Mouse (Mus musculus): ENCODE measurements around the gene Atad1. TPM values are rescaled to one million over a fixed set of nuclear protein-coding genes. Genes with fewer than 3 reads are reported as not detected.

Gene Atad1
- polyA plus RNA-seq, 1 experiment from 2014 or later = 41.2 TPM

DNA sequence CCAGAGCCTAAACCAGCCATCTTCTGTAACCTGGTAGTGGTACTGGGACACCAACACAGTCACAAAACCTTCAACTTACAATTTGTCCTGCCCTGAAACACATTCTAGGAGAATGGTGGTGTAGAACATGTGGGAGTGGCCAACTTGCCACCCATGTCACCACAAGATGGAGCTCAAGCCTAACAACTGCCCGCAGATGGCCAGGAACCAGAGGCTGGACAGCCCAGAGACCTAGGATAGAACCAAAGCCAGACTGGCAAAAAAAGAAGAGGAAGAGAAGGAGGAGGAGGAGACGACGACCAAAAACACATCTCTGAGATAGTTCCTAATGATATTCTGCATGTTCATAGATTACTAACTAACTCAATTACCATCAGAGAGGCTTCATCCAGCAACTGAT is 24.4 kb downstream of the Atad1 start:
- peak; percentile 46 for ATAC-seq
- H3K9me3 ChIP-seq (ENCODE audit: low read length) = no peaks in the 10 kb centered on the region
- no peak overlapping the region for H3K4me3 ChIP-seq (ENCODE audit: low read depth, low read length)
- TF ChIP-seq EP300 (IDR thresholded peaks at IDR 0.05) (no peak), CTCF (IDR thresholded peaks at IDR 0.05) (peak; percentile 92)
- no peaks in the 10 kb centered on the region for H3K27me3 ChIP-seq (replicated peaks; ENCODE audit: insufficient read depth, low read length)
- WGBS = 0% methylated on average over 3 of the region's 3 CpGs
- no peak overlapping the region for H3K27ac ChIP-seq (ENCODE audit: low read length)
- H3K9ac ChIP-seq (replicated peaks; ENCODE audit: low read depth) = no peak overlapping the region
- no peak overlapping the region for H3K4me2 ChIP-seq (replicated peaks; ENCODE audit: low read depth, low read length)
- no peaks in the 10 kb centered on the region; the same call in 1 of the 2 replicates for H3K4me1 ChIP-seq (ENCODE audit: insufficient read depth, low read depth, low read length)
- DNase-seq (ENCODE audit: low spot score) = peak; percentile 90
- no peaks in the 10 kb centered on the region for H3K36me3 ChIP-seq (ENCODE audit: insufficient read depth, low read length)

DNA sequence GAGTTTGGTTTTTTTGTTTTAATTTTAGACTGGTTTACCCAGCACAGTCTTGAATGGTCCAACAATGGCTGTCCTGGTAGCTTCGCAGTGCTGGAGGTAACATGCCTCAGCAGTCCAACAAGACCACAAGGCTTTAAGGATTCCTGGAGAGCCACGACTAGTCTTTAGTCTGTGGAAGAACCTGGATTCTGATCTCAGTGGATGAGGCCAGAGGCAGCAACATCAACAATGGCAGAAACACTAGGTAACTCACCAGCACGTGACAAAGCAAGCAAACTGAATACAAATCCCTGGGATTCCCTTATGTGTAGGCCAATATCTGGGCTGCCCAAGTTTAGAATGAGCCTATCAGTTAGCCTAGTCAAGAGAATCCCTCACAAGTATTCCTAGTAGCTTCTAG is 26.1 kb downstream of the Atad1 start:
- Histone ChIP-seq H3K9ac (replicated peaks; ENCODE audit: low read depth) (no peak overlapping the region), H3K9me3 (ENCODE audit: low read length) (no peaks in the 10 kb centered on the region), H3K36me3 (ENCODE audit: insufficient read depth, low read length) (no peaks in the 10 kb centered on the region), H3K27me3 (replicated peaks; ENCODE audit: insufficient read depth, low read length) (no peaks in the 10 kb centered on the region), H3K4me1 (ENCODE audit: insufficient read depth, low read depth, low read length) (no peaks in the 10 kb centered on the region; the same call in 1 of the 2 replicates), H3K4me2 (replicated peaks; ENCODE audit: low read depth, low read length) (no peak overlapping the region), H3K27ac (ENCODE audit: low read length) (no peak overlapping the region), H3K4me3 (ENCODE audit: low read depth, low read length) (no peak overlapping the region)
- no peak for ATAC-seq
- 85% methylated on average over 3 of the region's 3 CpGs for whole genome bisulfite sequencing
- no peak for TF ChIP-seq EP300 (IDR thresholded peaks at IDR 0.05)
- TF ChIP-seq CTCF (IDR thresholded peaks at IDR 0.05) = no peak
- no peak for DNase-seq (ENCODE audit: low spot score)

DNA sequence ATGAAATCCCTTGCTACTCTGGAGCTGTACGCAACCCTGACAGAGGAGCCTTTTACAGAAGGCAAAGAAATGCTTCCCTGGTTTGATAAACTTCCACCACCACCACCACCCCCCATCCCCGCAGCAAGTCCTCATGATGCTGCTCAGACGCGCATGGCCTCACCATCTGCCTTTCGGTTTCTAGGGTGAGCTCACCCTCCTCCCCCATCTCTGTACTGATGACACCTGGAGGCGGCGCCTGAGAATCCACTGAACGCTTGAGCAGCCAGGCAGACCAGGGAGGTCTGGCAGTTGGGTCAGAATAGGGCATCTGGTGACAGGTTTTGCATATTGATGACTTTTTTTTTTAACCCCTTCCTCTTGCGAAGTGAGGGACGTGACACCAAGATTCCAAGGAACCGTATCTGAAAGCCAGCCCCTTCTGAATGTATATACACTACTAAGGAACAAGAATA is 27.0 kb downstream of the Atad1 start:
- Histone ChIP-seq H3K4me1 (ENCODE audit: insufficient read depth, low read depth, low read length) (no peaks in the 10 kb centered on the region; the same call in 1 of the 2 replicates), H3K4me2 (replicated peaks; ENCODE audit: low read depth, low read length) (peak overlapping the region; percentile 73), H3K36me3 (ENCODE audit: insufficient read depth, low read length) (no peaks in the 10 kb centered on the region), H3K4me3 (ENCODE audit: low read depth, low read length) (peak overlapping the region; percentile 83), H3K9ac (replicated peaks; ENCODE audit: low read depth) (peak overlapping the region; percentile 78), H3K27ac (ENCODE audit: low read length) (peak overlapping the region; percentile 87; the same call in 1 of the 2 replicates), H3K27me3 (replicated peaks; ENCODE audit: insufficient read depth, low read length) (no peaks in the 10 kb centered on the region), H3K9me3 (ENCODE audit: low read length) (no peaks in the 10 kb centered on the region)
- 0% methylated on average over 11 of the region's 11 CpGs for WGBS
- TF ChIP-seq EP300 (IDR thresholded peaks at IDR 0.05) (no peak), CTCF (IDR thresholded peaks at IDR 0.05) (peak; percentile 46)
- peak; percentile 79 for ATAC-seq
- peak; percentile 85 for DNase-seq (ENCODE audit: low spot score)

DNA sequence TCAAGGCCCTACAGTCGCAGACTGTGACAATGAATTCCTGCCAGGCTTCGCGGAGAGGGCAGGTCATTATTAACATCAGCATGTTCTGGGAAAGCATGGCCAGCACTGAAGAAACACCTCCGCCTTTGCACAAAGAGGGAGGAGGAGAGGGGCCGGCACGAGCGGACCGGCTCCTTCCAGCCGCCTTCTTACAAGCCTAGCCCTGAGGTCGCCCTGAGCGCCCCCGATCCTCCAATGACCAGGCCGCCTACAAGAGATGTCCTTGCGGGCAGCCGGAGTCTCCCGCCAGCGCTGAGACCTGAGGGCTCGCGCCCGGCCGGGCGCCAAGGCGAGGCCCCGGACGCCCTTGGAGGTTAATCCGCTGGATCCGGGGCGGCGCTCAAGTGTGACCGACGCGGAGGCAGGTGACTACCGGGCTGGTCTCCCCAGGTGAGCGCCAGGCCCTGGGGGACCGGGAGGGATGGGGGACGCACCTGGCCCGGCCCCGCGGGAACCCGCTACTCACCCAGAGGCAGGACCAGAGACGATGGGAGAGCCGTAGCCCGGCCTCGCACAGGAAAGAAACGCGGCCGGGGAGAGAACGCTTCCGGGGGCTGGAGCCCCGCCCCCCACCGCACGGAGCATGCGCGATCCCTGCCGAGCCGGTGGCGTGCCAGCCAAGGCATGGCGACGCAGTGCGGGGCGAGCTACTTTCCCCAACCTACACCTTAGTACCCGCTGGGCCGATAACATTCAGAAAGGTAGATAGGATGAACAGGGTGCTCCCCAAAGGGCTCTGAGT is 27.6 kb downstream of the Atad1 start:
- no peaks in the 10 kb centered on the region for H3K27me3 ChIP-seq (replicated peaks; ENCODE audit: insufficient read depth, low read length)
- peak; percentile 88 for DNase-seq (ENCODE audit: low spot score)

DNA sequence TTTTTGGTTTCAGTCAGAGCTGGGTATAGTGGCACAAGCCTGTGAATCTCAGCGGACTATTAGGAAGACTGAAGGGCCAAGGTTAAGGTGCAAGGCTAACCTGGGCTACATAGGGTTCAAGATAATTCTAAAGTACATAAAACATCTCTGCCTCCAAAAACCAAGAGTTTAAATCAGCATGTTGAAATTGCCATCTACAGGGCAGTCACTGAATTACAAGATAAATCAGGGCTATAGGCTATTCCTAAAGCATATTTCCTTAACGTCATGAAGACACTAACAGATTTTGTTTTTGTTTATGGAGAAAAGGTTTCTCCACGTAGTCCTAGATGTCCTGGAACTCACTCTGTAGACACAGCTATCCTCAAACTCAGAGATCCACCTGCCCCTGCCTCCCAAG is 29.3 kb downstream of the Atad1 start:
- Histone ChIP-seq H3K27me3 (replicated peaks; ENCODE audit: insufficient read depth, low read length) (no peaks in the 10 kb centered on the region), H3K4me3 (ENCODE audit: low read depth, low read length) (no peak overlapping the region), H3K27ac (ENCODE audit: low read length) (no peak overlapping the region), H3K4me2 (replicated peaks; ENCODE audit: low read depth, low read length) (no peak overlapping the region), H3K36me3 (ENCODE audit: insufficient read depth, low read length) (no peaks in the 10 kb centered on the region; the same call in 1 of the 2 replicates), H3K9ac (replicated peaks; ENCODE audit: low read depth) (no peak overlapping the region), H3K4me1 (ENCODE audit: insufficient read depth, low read depth, low read length) (no peaks in the 10 kb centered on the region; the same call in 1 of the 2 replicates), H3K9me3 (ENCODE audit: low read length) (no peaks in the 10 kb centered on the region)
- TF ChIP-seq EP300 (IDR thresholded peaks at IDR 0.05) (no peak), CTCF (IDR thresholded peaks at IDR 0.05) (peak; percentile 62)
- WGBS = 43% methylated on average over 3 of the region's 3 CpGs
- ATAC-seq (no peak), DNase-seq (ENCODE audit: low spot score) (peak; percentile 36)

More for the DNA sequence above, 27.6 kb downstream of the Atad1 start:
- no peaks in the 10 kb centered on the region for H3K9me3 ChIP-seq (ENCODE audit: low read length)
- no peaks in the 10 kb centered on the region; the same call in 1 of the 2 replicates for H3K4me1 ChIP-seq (ENCODE audit: insufficient read depth, low read depth, low read length)
- peak overlapping the region; percentile 83 for H3K4me3 ChIP-seq (ENCODE audit: low read depth, low read length)
- peak overlapping the region; percentile 87 for H3K27ac ChIP-seq (ENCODE audit: low read length)
- H3K36me3 ChIP-seq (ENCODE audit: insufficient read depth, low read length) = no peaks in the 10 kb centered on the region
- peak overlapping the region; percentile 78 for H3K9ac ChIP-seq (replicated peaks; ENCODE audit: low read depth)
- WGBS = under 1% methylated on average over 63 of the region's 63 CpGs
- H3K4me2 ChIP-seq (replicated peaks; ENCODE audit: low read depth, low read length) = peak overlapping the region; percentile 73
- ATAC-seq = peak; percentile 97
- TF ChIP-seq CTCF (IDR thresholded peaks at IDR 0.05) (no peak), EP300 (IDR thresholded peaks at IDR 0.05) (no peak)

DNA sequence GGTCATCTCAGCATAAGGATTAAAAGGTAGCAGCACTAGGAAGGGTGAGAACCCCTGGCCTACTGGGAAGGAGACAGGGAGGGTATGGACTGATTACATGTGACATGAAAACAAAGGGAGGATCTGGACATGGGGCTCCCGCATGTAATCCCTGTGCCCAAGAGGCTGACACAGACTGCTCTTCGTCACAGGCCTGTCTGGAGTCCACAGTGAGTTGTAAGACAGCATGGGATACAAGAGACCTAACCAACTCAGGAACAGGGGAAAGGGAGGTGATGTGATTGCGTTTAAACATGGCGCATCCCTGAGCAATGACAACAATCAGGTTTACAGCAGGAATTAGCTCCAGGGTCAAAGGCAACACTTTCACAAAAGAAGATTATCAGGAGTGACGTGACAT is 30.6 kb downstream of the Atad1 start:
- Histone ChIP-seq H3K4me2 (replicated peaks; ENCODE audit: low read depth, low read length) (no peak overlapping the region), H3K9me3 (ENCODE audit: low read length) (no peaks in the 10 kb centered on the region), H3K27me3 (replicated peaks; ENCODE audit: insufficient read depth, low read length) (no peaks in the 10 kb centered on the region), H3K27ac (ENCODE audit: low read length) (no peak overlapping the region), H3K4me1 (ENCODE audit: insufficient read depth, low read depth, low read length) (no peaks in the 10 kb centered on the region; the same call in 1 of the 2 replicates), H3K36me3 (ENCODE audit: insufficient read depth, low read length) (no peaks in the 10 kb centered on the region; the same call in 1 of the 2 replicates), H3K4me3 (ENCODE audit: low read depth, low read length) (no peak overlapping the region), H3K9ac (replicated peaks; ENCODE audit: low read depth) (no peak overlapping the region)
- DNase-seq (ENCODE audit: low spot score) = no peak
- WGBS = 92% methylated on average over 5 of the region's 5 CpGs
- no peak for ATAC-seq
- TF ChIP-seq EP300 (IDR thresholded peaks at IDR 0.05) (no peak), CTCF (IDR thresholded peaks at IDR 0.05) (no peak)

Measured in lung, postnatal 0 days (tissue).